Mouse (Mus musculus): ENCODE results near the gene Sumo1. TPM values are rescaled to one million over a fixed set of nuclear protein-coding genes. Genes with fewer than 3 reads are reported as not detected.
A peak's percentile ranks its signal among the peaks of the same experiment; 100 is the strongest.
"Not testable (repeated sequence)": the region's sequence is repeated elsewhere in the genome, so short reads cannot be mapped to it uniquely, and the experiment has no call there.

The Sumo1 gene
- polyA plus RNA-seq, 1 experiment = 2.2 TPM

DNA sequence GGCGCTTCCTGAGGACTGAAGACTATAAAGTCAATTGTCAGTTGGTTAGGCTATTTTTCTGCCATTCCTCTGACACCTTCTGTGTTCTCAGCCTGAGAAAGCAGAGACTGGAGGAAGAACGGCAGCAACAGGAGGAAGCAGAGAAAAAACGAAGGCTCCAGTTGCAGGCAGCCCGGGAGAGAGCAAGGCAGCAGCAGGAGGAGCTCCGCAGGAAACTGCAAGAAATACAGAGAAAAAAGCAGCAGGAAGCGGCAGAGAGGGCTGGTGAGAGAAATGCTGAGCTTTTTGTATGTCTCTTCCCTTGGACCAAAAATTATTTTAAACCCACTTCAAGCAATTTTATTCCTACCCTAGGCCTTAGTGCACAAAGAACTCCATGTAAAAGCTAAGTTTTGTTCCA is 37.6 kb downstream of the Sumo1 start:
- H3K4me3 ChIP-seq (ENCODE audit: low read depth, low read length) = no peak overlapping the region
- TF ChIP-seq CTCF (IDR thresholded peaks at IDR 0.05; ENCODE audit: extremely low read depth, insufficient read length, insufficient replicate concordance, low read depth, low read length) (no peak), POLR2A (IDR thresholded peaks at IDR 0.05; ENCODE audit: low read depth, low read length) (no peak)
- WGBS = 52% methylated on average over 6 of the region's 6 CpGs
- H3K36me3 ChIP-seq (ENCODE audit: control insufficient read depth, insufficient read depth, low read length) = no peaks in the 10 kb centered on the region
- H3K27ac ChIP-seq (ENCODE audit: insufficient read depth, low read depth, low read length) = no peak overlapping the region
- no peaks in the 10 kb centered on the region for H3K4me1 ChIP-seq (ENCODE audit: control insufficient read depth, insufficient read depth, insufficient read length, low read length)
- no peaks in the 10 kb centered on the region for H3K27me3 ChIP-seq (ENCODE audit: control insufficient read depth, insufficient read depth, low read length)

DNA sequence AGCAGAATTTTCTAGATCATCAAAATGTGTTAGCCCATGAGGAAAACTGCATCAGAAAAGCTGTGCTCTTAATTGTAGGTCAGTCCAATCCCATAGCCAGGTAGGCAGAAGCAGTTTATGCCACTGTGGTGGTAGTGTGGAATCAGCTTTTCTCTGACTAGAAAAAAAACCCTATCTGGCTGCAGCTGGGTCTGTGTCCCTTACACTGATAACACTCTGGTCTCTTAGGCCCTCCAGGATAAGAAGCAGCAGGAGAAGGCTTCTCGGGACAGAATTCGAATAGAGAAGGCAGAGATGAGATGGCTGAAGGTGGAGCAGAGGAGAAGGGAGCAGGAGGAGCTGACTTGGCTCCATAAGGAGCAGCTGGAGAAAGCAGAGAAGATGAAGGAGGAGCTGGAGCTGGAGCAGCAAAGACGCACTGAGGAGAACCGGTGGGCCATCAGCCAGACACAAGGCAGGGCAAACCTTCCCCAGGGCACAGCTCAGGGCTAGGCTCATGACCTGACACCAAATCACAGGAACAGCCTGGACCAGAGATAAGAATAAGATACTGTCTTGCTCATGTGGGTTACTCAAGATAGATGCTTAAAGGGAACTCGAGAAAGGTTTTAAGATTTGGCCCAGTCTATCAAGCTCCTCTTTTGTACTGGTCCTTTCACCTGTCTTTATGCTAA is 38.5 kb downstream of the Sumo1 start:
- TF ChIP-seq CTCF (IDR thresholded peaks at IDR 0.05; ENCODE audit: extremely low read depth, insufficient read length, insufficient replicate concordance, low read depth, low read length) = no peak
- no peak for TF ChIP-seq POLR2A (IDR thresholded peaks at IDR 0.05; ENCODE audit: low read depth, low read length)
- no peak overlapping the region for H3K27ac ChIP-seq (ENCODE audit: insufficient read depth, low read depth, low read length)
- H3K4me3 ChIP-seq (ENCODE audit: low read depth, low read length) = no peak overlapping the region
- no peaks in the 10 kb centered on the region for H3K4me1 ChIP-seq (ENCODE audit: control insufficient read depth, insufficient read depth, insufficient read length, low read length)
- no peaks in the 10 kb centered on the region for H3K36me3 ChIP-seq (ENCODE audit: control insufficient read depth, insufficient read depth, low read length)
- WGBS = 76% methylated on average over 5 of the region's 5 CpGs
- H3K27me3 ChIP-seq (ENCODE audit: control insufficient read depth, insufficient read depth, low read length) = no peaks in the 10 kb centered on the region

DNA sequence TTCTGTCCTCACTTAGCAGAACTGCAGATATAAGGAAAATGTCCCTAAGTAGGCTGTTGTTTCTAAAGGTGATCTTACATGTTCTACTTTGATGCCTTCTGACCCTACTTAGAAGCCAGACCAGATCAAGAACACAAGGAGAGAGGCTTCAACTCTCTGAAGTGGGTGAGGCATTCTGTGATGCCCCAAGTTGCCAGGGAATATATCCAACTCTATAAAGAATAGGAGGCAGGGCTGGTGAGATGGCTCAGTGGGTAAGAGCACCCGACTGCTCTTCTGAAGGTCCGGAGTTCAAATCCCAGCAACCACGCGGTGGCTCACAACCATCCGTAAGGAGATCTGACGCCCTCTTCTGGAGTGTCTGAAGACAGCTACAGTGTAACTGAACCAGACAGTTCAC is 40.3 kb downstream of the Sumo1 start:
- H3K36me3 ChIP-seq (ENCODE audit: control insufficient read depth, insufficient read depth, low read length); H3K4me3 ChIP-seq (ENCODE audit: low read depth, low read length); H3K4me1 ChIP-seq (ENCODE audit: control insufficient read depth, insufficient read depth, insufficient read length, low read length); H3K27me3 ChIP-seq (ENCODE audit: control insufficient read depth, insufficient read depth, low read length); H3K27ac ChIP-seq (ENCODE audit: insufficient read depth, low read depth, low read length): not testable (repeated sequence)
- 88% methylated on average over 6 of the region's 6 CpGs for WGBS

DNA sequence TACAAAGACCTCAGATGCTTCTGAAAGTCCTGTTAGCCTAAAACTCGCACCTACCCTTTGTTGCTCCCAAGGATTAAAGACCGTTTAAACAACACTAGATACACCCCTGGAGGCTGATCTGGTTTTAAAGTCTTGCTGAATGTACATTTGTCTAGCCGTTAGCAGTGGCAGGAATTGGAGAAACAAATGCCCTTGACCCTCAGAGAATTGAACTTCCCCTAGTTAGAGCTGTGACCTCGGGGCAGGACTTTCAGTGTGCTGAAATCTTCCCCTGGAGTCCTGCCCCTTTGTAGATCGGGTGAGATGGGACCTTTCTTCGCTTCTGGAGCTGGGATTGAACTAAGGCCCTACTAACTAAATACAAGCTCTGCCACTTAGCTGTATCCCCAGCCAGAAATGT is 41.4 kb downstream of the Sumo1 start:
- Histone ChIP-seq H3K27ac (ENCODE audit: insufficient read depth, low read depth, low read length) (no peak overlapping the region), H3K4me3 (ENCODE audit: low read depth, low read length) (no peak overlapping the region), H3K27me3 (ENCODE audit: control insufficient read depth, insufficient read depth, low read length) (no peaks in the 10 kb centered on the region), H3K4me1 (ENCODE audit: control insufficient read depth, insufficient read depth, insufficient read length, low read length) (no peaks in the 10 kb centered on the region), H3K36me3 (ENCODE audit: control insufficient read depth, insufficient read depth, low read length) (no peaks in the 10 kb centered on the region)
- 60% methylated on average over 6 of the region's 6 CpGs for WGBS
- TF ChIP-seq POLR2A (IDR thresholded peaks at IDR 0.05; ENCODE audit: low read depth, low read length) = no peak
- TF ChIP-seq CTCF (IDR thresholded peaks at IDR 0.05; ENCODE audit: extremely low read depth, insufficient read length, insufficient replicate concordance, low read depth, low read length) = no peak

DNA sequence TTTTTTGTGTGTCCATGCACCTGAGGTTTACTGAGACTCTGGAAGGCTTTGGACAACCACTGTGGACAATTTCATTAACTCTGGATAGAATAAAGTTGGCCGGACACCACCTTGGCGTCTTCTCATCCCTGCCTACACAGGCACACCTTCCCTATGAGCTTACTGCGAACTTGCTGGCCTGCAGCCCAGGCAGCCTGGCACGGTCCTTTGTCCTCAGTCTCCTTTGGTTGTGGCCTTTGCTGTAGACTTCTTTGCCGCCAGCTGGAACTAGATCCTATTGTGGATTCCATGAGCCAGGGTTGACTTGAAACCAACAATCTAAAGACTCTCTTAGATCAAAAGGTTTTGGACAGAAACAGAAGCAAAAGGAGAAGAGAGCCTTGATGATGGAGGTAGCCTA is 45.2 kb downstream of the Sumo1 start:
- Histone ChIP-seq H3K27ac (ENCODE audit: insufficient read depth, low read depth, low read length) (no peak overlapping the region), H3K27me3 (ENCODE audit: control insufficient read depth, insufficient read depth, low read length) (no peaks in the 10 kb centered on the region), H3K4me1 (ENCODE audit: control insufficient read depth, insufficient read depth, insufficient read length, low read length) (no peaks in the 10 kb centered on the region), H3K36me3 (ENCODE audit: control insufficient read depth, insufficient read depth, low read length) (no peaks in the 10 kb centered on the region), H3K4me3 (ENCODE audit: low read depth, low read length) (no peak overlapping the region)
- TF ChIP-seq CTCF (IDR thresholded peaks at IDR 0.05; ENCODE audit: extremely low read depth, insufficient read length, insufficient replicate concordance, low read depth, low read length) (no peak), POLR2A (IDR thresholded peaks at IDR 0.05; ENCODE audit: low read depth, low read length) (no peak)
- WGBS = 30% methylated on average over 5 of the region's 5 CpGs

DNA sequence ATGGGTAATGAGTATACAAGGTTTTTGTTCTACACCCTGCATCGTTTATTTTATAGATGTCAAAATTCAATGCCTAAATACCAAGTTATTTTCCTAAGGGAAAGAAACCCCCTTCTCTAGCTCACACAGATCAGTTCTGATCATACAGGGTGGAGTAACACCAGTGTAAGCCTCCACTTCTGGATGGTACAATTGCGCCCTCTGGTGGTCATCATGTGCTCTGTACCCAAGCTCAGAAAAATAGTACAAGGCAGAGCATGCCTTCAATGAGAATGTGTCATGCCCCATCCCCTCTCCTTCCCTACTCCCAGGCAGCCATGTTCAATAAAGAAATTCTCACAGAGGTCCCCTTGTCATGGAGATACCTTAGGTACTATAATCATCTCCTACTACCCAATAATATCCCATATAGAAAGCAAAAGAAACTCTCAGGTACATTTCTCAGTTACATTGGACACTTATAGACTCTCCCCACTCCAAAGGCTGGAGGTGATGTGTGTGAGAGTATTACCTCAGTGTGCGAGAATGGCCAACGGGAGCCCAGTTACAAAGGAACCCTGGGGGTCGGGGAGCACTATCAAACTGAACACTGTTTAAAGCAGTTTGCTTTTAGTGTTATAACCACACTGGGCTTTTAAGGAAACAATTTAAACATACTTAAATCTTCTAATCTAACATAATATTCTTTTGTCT is 47.2 kb downstream of the Sumo1 start:
- Histone ChIP-seq H3K4me3 (ENCODE audit: low read depth, low read length) (no peak overlapping the region), H3K36me3 (ENCODE audit: control insufficient read depth, insufficient read depth, low read length) (no peaks in the 10 kb centered on the region), H3K27me3 (ENCODE audit: control insufficient read depth, insufficient read depth, low read length) (no peaks in the 10 kb centered on the region), H3K4me1 (ENCODE audit: control insufficient read depth, insufficient read depth, insufficient read length, low read length) (no peaks in the 10 kb centered on the region), H3K27ac (ENCODE audit: insufficient read depth, low read depth, low read length) (no peak overlapping the region)
- 23% methylated on average over 5 of the region's 5 CpGs for WGBS
- TF ChIP-seq POLR2A (IDR thresholded peaks at IDR 0.05; ENCODE audit: low read depth, low read length) (no peak), CTCF (IDR thresholded peaks at IDR 0.05; ENCODE audit: extremely low read depth, insufficient read length, insufficient replicate concordance, low read depth, low read length) (peak; percentile 16; the same call in 1 of the 2 replicates)

DNA sequence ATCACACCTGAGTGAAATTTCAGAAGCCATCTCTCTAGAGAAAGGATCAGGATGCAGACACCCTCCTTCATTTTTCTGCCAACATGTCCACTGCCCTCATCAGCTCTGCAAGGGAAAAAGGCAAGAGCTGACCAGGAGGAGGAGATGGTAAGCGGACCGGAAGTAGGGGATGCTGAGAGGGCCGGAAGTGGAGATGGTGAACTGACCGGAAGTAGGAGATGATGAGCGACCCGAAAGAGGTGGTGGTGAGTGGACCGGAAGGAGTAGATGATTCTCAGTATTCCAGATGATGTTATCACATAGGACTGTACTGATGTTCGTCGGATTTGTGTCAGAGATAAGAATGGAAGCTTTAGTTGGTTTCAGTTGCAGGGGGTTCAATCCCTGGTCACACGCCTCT is 51.4 kb downstream of the Sumo1 start:
- no peak overlapping the region for H3K27ac ChIP-seq (ENCODE audit: insufficient read depth, low read depth, low read length)
- WGBS = 87% methylated on average over 10 of the region's 10 CpGs
- H3K27me3 ChIP-seq (ENCODE audit: control insufficient read depth, insufficient read depth, low read length) = no peaks in the 10 kb centered on the region
- TF ChIP-seq POLR2A (IDR thresholded peaks at IDR 0.05; ENCODE audit: low read depth, low read length) (no peak), CTCF (IDR thresholded peaks at IDR 0.05; ENCODE audit: extremely low read depth, insufficient read length, insufficient replicate concordance, low read depth, low read length) (no peak)
- no peaks in the 10 kb centered on the region for H3K4me1 ChIP-seq (ENCODE audit: control insufficient read depth, insufficient read depth, insufficient read length, low read length)
- H3K4me3 ChIP-seq (ENCODE audit: low read depth, low read length) = no peak overlapping the region
- H3K36me3 ChIP-seq (ENCODE audit: control insufficient read depth, insufficient read depth, low read length) = no peaks in the 10 kb centered on the region

Measured in small intestine, adult 2 months (tissue).